In the genomic region with DNA sequence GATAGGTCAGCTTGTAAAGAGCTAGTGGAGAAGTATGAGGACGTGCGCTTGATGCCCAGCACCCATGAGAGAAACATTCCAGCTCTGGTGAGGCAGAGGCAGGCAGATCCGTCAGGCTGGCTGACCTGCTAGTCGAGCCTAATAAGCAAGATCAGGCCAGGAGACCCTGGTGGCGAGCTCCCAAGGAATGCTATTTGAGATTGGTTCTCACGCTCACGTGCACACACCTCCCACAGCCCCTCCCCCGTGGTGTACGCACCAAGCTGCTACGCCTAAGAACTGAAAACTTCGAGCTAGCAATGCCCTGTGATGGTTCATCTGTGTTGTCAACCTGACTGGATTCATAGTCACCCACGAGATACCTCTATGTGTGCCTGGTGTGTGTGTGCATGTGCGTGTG, we compare ENCODE assay signal across 25 mouse cellular contexts.
A peak's percentile ranks its signal among the peaks of the same experiment; 100 is the strongest.
DNase-seq lines count a peak whose midpoint lies in the region; ATAC-seq and TF ChIP-seq lines count a peak whose summit lies in the region.
"Had no signal": no experiment of that assay in that cellular context is flagged by ENCODE, and none has a peak within 500 bp of the region (broad histone marks: within the 10 kb centered on the region; RNA-seq: fewer than 3 reads in every experiment).

No protein-coding gene starts in this region.

- no peak overlapping the region for H3K4me3 ChIP-seq in intestine, embryonic 14.5 days (ENCODE audit: low read depth, low read length)
- no peak overlapping the region for H3K4me3 ChIP-seq in intestine, embryonic 16.5 days (ENCODE audit: low read length)
- no peak overlapping the region for H3K4me3 ChIP-seq in midbrain, embryonic 15.5 days
- H3K4me3 ChIP-seq in midbrain, embryonic 11.5 days (ENCODE audit: low read depth, low read length): no peak overlapping the region
- no peak overlapping the region for H3K4me3 ChIP-seq in forebrain, postnatal 0 days (ENCODE audit: low read depth, low read length)
- H3K4me3 ChIP-seq: embryonic facial prominence, embryonic 10.5 days; embryonic facial prominence, embryonic 12.5 days; forebrain, embryonic 13.5 days; forebrain, embryonic 15.5 days had no signal

- H3K9ac ChIP-seq in intestine, embryonic 14.5 days (ENCODE audit: low read length): no peak overlapping the region
- H3K9ac ChIP-seq in intestine, embryonic 16.5 days (ENCODE audit: low read depth, low read length): no peak overlapping the region
- H3K9ac ChIP-seq in midbrain, embryonic 15.5 days: no peak overlapping the region
- H3K9ac ChIP-seq in midbrain, embryonic 11.5 days (ENCODE audit: low read length): no peak overlapping the region
- H3K9ac ChIP-seq in forebrain, postnatal 0 days: no peak overlapping the region
- H3K9ac ChIP-seq: embryonic facial prominence, embryonic 12.5 days; forebrain, embryonic 13.5 days; forebrain, embryonic 15.5 days had no signal

- H3K36me3 ChIP-seq in intestine, embryonic 14.5 days (ENCODE audit: control insufficient read depth, insufficient read depth, low read length): no peaks in the 10 kb centered on the region
- H3K36me3 ChIP-seq in intestine, embryonic 16.5 days (ENCODE audit: control insufficient read depth, insufficient read depth, low read length): no peaks in the 10 kb centered on the region
- H3K36me3 ChIP-seq in midbrain, embryonic 15.5 days (replicated peaks): no peaks in the 10 kb centered on the region
- no peaks in the 10 kb centered on the region for H3K36me3 ChIP-seq in midbrain, embryonic 11.5 days (ENCODE audit: control insufficient read depth, insufficient read depth, low read length)
- H3K36me3 ChIP-seq in forebrain, postnatal 0 days (ENCODE audit: insufficient read depth): no peaks in the 10 kb centered on the region
- H3K36me3 ChIP-seq: forebrain, embryonic 15.5 days had no signal

- no peak for TF ChIP-seq CTCF in forebrain, postnatal 0 days (IDR thresholded peaks at IDR 0.05; ENCODE audit: low read depth)

- H3K27me3 ChIP-seq in intestine, embryonic 14.5 days (replicated peaks; ENCODE audit: control insufficient read depth, insufficient read depth, low read length): no peaks in the 10 kb centered on the region
- H3K27me3 ChIP-seq in intestine, embryonic 16.5 days (replicated peaks; ENCODE audit: control insufficient read depth, insufficient read depth, low read length): no peaks in the 10 kb centered on the region
- H3K27me3 ChIP-seq in midbrain, embryonic 15.5 days (replicated peaks): no peaks in the 10 kb centered on the region
- no peaks in the 10 kb centered on the region for H3K27me3 ChIP-seq in midbrain, embryonic 11.5 days (ENCODE audit: control insufficient read depth, insufficient read depth, low read length)
- H3K27me3 ChIP-seq in forebrain, postnatal 0 days (ENCODE audit: insufficient read depth, low read length): no peaks in the 10 kb centered on the region
- H3K27me3 ChIP-seq: CH12.LX; embryonic facial prominence, embryonic 12.5 days; forebrain, embryonic 13.5 days; forebrain, embryonic 15.5 days; Patski had no signal

- H3K4me1 ChIP-seq in intestine, embryonic 14.5 days (replicated peaks; ENCODE audit: control insufficient read depth, insufficient read depth, low read length): 0 out of 2 replicates have a peak, but pooled peaks cover 3% of the 10 kb centered on the region
- H3K4me1 ChIP-seq in intestine, embryonic 16.5 days (ENCODE audit: control insufficient read depth, insufficient read depth, low read length): no peaks in the 10 kb centered on the region
- peaks cover 14% of the 10 kb centered on the region for H3K4me1 ChIP-seq in midbrain, embryonic 15.5 days
- peaks cover 10% of the 10 kb centered on the region for H3K4me1 ChIP-seq in midbrain, embryonic 11.5 days (ENCODE audit: control insufficient read depth, insufficient read depth, low read length)
- no peaks in the 10 kb centered on the region for H3K4me1 ChIP-seq in forebrain, postnatal 0 days (ENCODE audit: insufficient read depth)
- H3K4me1 ChIP-seq: embryonic facial prominence, embryonic 12.5 days had no signal

- no peak for DNase-seq in intestine, embryonic 14.5 days (ENCODE audit: low spot score)
- DNase-seq in midbrain, embryonic 11.5 days (ENCODE audit: low spot score, missing footprints): no peak
- DNase-seq in R1 (ENCODE audit: low read depth, low spot score): peak; percentile 79
- DNase-seq in forebrain, postnatal 0 days: no peak
- DNase-seq: adrenal gland, adult 8-10 months; adrenal gland, postnatal 14 days; adrenal gland, postnatal 36 days; B cell, adult 2 months; cerebellum, adult 11-12 months; cerebellum, adult 2 months; cerebellum, adult 9-10 months; cerebellum, postnatal 10 days; cerebellum, postnatal 25 days had no signal

- 89% methylated on average over 13 of the region's 13 CpGs for WGBS in intestine, embryonic 14.5 days
- 90% methylated on average over 13 of the region's 13 CpGs for WGBS in intestine, embryonic 16.5 days
- WGBS in midbrain, embryonic 15.5 days: 97% methylated on average over 13 of the region's 13 CpGs
- WGBS in midbrain, embryonic 11.5 days: 94% methylated on average over 13 of the region's 13 CpGs
- 97% methylated on average over 13 of the region's 13 CpGs for WGBS in forebrain, postnatal 0 days

- H3K9me3 ChIP-seq in intestine, embryonic 14.5 days (ENCODE audit: control insufficient read depth, low read length): no peaks in the 10 kb centered on the region
- H3K9me3 ChIP-seq in intestine, embryonic 16.5 days (ENCODE audit: control insufficient read depth, low read length): no peaks in the 10 kb centered on the region
- no peaks in the 10 kb centered on the region for H3K9me3 ChIP-seq in midbrain, embryonic 15.5 days
- no peaks in the 10 kb centered on the region for H3K9me3 ChIP-seq in midbrain, embryonic 11.5 days (ENCODE audit: control insufficient read depth, low read length)
- H3K9me3 ChIP-seq in forebrain, postnatal 0 days (ENCODE audit: low read length): no peaks in the 10 kb centered on the region
- H3K9me3 ChIP-seq: embryonic facial prominence, embryonic 10.5 days; embryonic facial prominence, embryonic 12.5 days; forebrain, embryonic 13.5 days; forebrain, embryonic 15.5 days; G1E had no signal

- H3K4me2 ChIP-seq in intestine, embryonic 14.5 days (ENCODE audit: low read length): no peak overlapping the region
- no peak overlapping the region for H3K4me2 ChIP-seq in intestine, embryonic 16.5 days (ENCODE audit: low read depth, low read length)
- no peak overlapping the region for H3K4me2 ChIP-seq in midbrain, embryonic 15.5 days
- H3K4me2 ChIP-seq in midbrain, embryonic 11.5 days: no peak overlapping the region
- no peak overlapping the region for H3K4me2 ChIP-seq in forebrain, postnatal 0 days (ENCODE audit: low read depth)
- H3K4me2 ChIP-seq: embryonic facial prominence, embryonic 12.5 days; forebrain, embryonic 13.5 days; forebrain, embryonic 15.5 days had no signal

- peak overlapping the region; percentile 65; the same call in 1 of the 2 replicates for H3K27ac ChIP-seq in intestine, embryonic 14.5 days (ENCODE audit: low read depth)
- H3K27ac ChIP-seq in intestine, embryonic 16.5 days (ENCODE audit: low read length): no peak overlapping the region
- H3K27ac ChIP-seq in midbrain, embryonic 15.5 days: 0 out of 2 replicates have a peak overlapping the region, but pooled peaks have one; percentile 28
- no peak overlapping the region for H3K27ac ChIP-seq in midbrain, embryonic 11.5 days (ENCODE audit: low read depth, low read length)
- H3K27ac ChIP-seq in forebrain, postnatal 0 days (ENCODE audit: low read depth, low read length): no peak overlapping the region
- H3K27ac ChIP-seq: embryonic facial prominence, embryonic 10.5 days; embryonic facial prominence, embryonic 12.5 days; forebrain, embryonic 13.5 days; forebrain, embryonic 15.5 days had no signal

- no peak for ATAC-seq in intestine, embryonic 14.5 days (replicated peaks; ENCODE audit: low FRiP score, low TSS enrichment, low read depth)
- no peak for ATAC-seq in intestine, embryonic 16.5 days
- ATAC-seq in midbrain, embryonic 15.5 days (replicated peaks): no peak
- ATAC-seq in midbrain, embryonic 11.5 days (ENCODE audit: low FRiP score): no peak
- no peak for ATAC-seq in granulocyte monocyte progenitor cell, adult 5-6 weeks (replicated peaks; ENCODE audit: poor library complexity, severe bottlenecking)
- no peak for ATAC-seq in forebrain, postnatal 0 days
- ATAC-seq: activated CD4-positive, CD25-positive, alpha-beta regulatory T cell, adult 4 months; CD4-positive, CD25-positive, alpha-beta regulatory T cell, adult 4 months; forebrain, embryonic 13.5 days; forebrain, embryonic 15.5 days; Patski had no signal

Comparison
In these comparisons a context has a peak if more than half of its experiments do, and no peak if none do; other contexts are left out.
1. H3K27ac ChIP-seq: peak in intestine, embryonic 14.5 days (single experiment) and midbrain, embryonic 15.5 days (single experiment); none in intestine, embryonic 16.5 days (single experiment), midbrain, embryonic 11.5 days (single experiment) and forebrain, postnatal 0 days (single experiment).